Mouse (Mus musculus): ENCODE data around the gene Clcn2.
"Not testable (repeated sequence)": the region's sequence is repeated elsewhere in the genome, so short reads cannot be mapped to it uniquely, and the experiment has no call there.

The Clcn2 gene

DNA sequence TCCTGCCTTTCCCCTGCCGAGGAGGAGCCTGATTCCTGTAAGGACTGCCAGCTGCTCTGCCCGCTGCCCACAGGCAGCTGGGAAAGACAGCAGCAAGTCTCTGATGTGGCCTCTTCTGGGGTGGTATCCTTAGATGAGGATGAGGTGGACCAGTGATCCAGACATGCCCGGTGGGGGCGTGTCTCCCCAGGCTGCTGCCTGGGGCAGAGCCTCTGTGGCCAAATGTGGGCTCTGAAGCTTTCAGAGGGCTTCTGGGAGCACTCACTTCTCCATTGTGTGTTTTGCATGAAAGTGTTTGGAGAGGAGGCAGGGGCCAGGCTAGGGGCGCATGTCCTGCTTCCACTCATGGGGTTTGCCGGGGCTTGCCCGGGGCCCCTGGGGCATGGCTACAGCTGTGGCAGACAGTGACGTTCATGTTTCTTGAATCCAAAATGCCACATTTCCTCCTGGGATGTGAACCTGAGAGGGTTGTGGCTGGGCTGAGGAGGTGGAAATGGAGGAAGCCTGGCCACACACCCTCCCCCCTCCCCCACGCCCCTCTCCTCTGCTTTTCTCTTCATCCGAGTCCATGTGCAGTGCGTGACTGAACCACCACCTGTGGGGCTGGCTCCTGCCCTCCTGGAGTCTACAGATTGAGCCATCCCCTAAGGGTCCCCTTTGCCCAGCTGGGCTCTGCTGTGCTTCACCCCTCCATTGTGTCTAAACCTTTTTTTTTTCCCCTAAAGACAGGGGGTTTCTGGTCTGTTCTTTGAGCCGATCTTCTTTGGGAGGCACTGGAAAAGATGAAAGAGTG lies 15.6 kb downstream of the Clcn2 start:
- no peak for DNase-seq (ENCODE audit: low spot score in 2 of 2)

DNA sequence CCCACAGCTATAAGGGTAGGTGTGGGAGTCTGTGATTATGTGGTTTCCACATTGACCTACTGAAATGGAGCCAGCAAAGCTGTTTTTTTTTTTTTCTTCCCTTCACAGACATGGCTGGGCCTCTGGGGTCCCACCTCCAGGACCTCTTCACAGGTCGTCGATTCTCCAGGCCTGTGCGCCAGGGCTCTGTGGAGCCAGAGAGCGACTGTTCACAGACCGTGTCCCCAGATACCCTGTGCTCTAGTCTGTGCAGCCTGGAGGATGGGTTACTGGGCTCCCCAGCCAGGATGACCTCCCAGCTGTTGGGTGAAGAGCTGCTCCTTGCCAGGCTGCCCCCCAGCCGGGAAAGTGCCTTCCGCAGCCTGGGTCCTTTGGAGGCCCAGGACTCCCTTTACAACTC lies 16.2 kb downstream of the Clcn2 start:
- no peak for DNase-seq (ENCODE audit: low spot score in 2 of 2)

DNA sequence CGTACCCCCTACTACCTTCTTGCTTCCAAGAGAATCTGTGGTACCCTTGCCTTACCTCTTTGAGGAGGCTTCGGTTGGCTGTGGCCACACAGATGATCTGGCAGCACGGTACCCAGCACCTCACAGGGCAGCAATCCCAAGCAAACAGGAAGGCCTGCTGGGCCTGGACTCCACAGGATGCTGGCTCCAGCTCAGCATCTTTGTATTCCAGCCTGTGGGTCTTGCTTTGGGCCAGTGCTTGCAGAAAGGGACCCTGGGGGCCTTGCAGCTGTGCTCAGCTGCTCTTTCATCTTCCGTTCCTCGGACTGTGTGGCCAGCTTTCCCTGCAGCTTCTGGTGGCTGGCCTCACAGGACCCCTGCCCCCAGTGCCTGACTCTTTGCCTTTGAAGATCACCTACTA lies 17.5 kb downstream of the Clcn2 start:
- no peak for DNase-seq (ENCODE audit: low spot score in 2 of 2)

DNA sequence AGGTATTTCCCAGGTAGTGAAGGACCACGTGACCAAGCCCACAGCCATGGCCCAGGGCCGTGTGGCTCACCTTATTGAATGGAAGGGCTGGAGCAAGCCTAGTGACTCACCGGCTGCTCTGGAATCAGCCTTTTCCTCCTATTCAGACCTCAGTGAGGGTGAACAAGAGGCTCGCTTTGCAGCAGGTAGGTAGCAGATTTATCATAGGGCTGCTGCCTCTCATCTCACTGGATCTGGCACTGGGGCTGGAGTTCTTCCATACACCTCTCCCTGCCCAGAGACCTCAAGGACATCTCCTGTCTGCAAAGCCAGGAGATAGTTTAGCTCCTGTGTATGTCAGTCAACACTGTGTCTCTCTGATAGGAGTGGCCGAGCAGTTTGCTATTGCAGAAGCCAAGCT lies 18.3 kb downstream of the Clcn2 start:
- no peak for DNase-seq (ENCODE audit: low spot score in 2 of 2)

DNA sequence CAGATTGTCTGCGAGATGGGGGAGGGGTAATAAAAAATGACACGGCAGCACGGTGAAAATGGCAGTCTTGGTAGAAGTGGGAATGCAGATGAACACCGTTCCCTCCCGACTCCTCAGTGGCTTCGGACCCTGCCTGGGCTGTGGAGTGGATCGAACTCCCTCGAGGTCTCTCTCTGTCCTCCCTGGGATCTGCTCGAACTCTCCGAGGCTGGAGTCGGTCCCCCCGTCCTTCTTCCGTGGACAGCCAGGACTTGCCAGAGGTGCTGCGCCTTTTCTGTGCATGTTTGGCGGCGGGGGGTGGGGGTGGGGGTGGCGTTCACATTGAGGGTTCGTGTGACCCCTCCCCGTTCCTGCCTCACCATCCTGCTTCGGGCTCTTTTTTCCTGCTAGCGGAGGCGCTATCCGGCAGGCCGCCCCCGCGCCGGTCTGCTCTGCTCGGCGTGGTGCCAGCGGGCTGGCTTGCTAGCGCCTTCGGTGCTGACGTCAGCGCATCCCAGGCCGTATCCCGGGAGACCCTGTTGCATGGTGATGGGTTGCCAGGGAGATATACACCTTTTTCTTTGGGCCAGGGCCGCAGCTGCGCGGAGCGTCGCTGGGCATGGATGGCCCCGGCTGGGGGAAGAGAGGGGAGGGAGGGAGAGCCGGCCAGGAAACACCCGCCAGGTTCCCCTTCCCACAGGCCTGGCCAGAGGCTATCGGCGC lies 21.8 kb downstream of the Clcn2 start:
- peak; percentile 97 to 98 for DNase-seq (ENCODE audit: low spot score in 2 of 2)

DNA sequence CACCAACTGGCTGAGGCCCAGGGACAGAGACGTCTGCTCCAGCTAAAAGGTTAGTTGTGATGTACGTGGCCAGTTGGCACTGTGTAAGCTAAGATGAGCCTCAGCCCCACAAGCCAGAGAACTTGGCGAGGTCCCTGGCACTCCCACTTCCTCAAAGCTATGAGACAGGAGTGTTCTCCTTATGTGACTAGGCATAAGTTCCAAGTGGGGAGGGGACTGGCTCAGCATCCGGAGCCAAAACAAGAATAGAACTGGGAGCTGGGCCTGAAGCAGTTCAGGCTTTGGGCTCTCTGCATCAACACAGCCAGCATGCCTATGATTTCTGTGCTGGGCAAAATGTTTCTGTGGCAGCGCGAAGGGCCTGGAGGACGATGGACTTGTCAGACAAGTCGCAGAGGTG lies 22.8 kb downstream of the Clcn2 start:
- peak; percentile 69 to 75 for DNase-seq (ENCODE audit: low spot score in 2 of 2)

DNA sequence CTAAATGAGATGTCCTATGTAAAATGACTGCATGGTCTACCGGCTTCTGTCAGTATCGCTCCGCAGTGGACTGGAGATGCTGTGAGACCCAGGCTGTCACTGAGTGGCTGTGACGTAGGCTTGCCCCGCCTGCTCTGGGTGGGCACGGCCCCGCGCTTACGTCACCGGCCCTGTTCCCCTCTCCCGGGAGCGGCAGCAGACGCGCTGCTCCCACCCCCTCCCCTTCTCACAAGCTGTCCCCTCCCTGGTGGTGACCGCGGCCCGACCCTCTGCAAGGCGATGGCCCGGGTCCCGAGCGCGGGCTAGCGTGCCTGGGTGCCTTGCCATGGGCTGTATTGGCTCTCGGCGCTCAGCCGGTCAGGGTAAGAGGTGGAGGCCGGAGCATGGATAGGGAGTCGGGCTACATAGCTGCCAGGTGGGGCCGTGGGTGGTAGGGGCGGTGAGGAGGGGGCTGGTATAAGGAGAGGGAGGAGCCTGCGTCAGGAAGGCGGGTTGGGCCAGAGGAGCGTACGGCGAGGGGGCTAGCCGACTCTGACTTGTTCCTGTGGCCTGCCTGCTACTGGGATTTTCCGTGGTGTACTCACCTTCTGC lies 24.3 kb downstream of the Clcn2 start, which contains the start of gene Fam131a:
Fam131a (plus strand) TSS at position 131 of the 591 bp plus-strand sequence.
- DNase-seq (ENCODE audit: low spot score in 2 of 2): peak; percentile 90 to 92

DNA sequence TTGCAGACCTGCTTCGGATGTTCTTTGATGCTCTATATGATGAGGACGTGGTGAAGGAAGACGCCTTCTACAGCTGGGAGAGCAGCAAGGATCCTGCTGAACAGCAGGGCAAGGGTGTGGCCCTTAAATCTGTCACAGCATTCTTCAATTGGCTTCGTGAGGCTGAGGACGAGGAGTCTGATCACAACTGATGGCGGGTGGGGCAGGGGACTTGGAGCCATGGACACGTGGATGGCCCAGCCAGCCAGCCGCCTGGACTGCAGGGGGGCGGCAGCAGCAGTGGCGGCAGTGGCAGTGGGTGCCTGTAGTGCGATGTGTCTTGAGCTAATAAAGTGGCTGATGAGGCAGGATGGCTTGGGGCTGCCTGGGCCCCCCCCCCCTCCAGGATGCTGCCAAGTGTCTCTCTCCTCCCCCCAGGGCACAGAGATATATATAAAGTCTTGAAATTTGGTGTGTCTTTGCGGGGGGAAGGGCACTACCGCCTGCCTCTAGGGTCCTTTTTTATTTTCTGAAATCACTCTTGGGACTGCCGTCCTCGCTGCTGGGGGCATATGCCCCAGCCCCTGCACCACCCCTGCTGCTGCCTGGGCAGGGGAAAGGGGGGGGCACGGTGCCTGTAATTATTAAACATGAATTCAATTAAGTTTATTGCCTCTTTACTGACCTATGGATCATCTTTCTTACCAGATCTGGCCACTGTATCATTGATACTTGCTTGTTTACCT lies 25.1 kb downstream of the Clcn2 start:
- peak; percentile 10 to 31 for DNase-seq (ENCODE audit: low spot score in 2 of 2)

DNA sequence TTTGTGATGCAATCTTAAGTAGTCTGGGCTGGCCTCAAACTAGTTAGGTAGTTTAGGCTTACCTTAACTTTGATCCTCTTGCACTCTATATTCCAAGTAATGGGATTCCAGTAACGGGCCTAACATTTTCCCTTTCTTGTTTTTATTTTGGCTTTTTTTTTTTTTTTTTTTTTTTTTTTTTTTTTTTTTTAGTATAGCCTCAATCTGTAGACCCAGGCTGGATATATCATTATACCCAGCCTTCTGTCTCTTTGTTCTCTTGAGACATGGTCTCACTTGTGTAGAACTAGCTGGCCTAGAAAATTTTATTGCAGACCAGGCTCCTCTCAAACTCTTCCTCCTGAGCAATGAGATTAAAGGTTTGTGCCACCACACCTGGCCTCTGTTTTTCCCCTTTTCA lies 25.9 kb downstream of the Clcn2 start:
- no peak for DNase-seq (ENCODE audit: low spot score in 2 of 2)

DNA sequence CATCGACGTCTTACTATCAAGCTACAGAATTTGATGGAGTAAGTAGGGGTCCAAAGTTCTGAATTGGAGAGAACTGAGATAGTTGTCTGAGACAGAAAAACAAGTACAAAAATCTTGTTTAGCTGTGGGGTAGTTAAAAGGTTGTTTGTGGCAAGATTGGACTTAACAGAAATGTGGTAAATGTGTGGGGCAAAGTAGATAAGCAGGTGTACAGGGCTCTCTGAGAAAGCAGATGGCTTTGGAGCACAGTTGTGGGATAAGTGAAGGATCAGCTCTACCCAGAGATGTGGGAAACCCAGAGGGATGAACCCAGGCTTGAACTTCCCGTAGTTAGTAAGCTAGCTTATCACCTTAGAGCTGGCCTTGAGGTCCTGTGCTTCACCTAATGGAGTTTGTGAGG lies 26.8 kb downstream of the Clcn2 start:
- DNase-seq (ENCODE audit: low spot score in 2 of 2): no peak

DNA sequence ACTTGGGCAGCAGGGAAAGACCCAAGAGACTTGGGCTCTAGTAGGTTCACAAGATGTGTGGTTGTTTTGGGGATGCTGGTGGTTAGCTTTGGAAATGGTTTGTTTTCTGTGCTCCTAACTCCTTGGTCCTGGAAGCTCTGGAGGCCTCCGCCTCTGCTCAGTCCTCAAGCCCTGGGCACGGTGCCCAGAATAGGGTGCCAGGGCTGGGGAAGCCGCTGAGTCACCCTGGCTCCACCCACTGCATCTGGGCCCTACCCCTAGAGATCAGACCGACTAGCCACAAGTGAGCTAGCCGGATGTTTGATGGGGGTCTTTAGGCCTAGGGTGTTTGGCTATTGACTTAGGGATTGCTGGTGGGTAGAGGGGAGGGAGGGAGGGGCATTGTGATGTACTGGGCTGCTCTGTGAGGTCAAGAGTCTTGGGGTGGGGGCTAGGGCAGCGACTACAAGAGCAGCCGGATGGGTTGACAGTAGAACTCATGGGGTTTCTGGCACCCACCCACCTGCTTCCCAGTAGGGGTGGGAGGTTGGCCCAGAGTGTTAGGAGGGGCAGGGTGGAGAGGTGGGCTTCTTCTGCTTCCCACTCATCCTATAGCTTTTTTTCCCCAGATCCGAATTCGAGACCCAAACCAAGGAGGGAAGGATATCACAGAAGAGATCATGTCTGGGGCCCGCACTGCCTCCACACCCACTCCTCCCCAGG lies 39.4 kb downstream of the Clcn2 start:
- peak; percentile 39 to 41 for DNase-seq (ENCODE audit: low spot score in 2 of 2)

DNA sequence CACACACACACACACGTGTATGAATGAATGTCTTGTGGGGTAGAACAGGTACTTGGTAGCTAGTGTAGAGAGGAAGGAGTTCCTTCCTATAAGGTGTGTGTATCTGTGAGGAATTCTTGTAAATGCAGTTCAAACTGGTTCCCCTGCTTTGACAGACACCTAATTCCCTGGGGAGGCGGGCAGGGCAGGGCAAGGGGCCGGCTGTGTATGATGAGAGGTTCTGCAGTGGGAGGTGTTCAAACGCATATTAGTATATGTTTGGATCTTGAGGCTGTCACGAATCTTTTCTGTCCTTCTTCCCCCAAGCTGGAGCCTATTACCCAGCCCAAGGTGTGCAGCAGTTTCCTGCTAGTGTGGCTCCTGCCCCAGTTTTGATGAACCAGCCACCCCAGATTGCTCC lies 40.2 kb downstream of the Clcn2 start:
- DNase-seq (ENCODE audit: low spot score in 2 of 2): no peak

DNA sequence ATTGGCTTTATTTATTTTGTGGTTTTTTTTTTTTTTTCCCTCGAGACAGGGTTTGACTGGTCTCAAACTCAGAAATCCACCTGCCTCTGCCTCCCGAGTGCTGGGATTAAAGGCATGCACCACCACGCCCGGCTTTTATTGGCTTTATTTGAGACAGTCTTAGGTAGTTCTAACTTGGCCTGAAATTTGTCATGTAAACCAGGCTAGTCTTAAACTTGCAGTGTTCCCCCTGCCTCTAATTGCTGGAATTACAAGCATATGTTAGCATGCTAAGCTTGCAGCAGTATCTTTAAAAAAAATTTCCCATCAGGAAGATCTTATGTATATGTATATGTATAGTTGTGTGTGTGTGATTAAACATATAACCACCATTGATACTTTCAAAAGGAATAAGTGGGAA lies 40.8 kb downstream of the Clcn2 start:
- DNase-seq (ENCODE audit: low spot score in 2 of 2): no peak

DNA sequence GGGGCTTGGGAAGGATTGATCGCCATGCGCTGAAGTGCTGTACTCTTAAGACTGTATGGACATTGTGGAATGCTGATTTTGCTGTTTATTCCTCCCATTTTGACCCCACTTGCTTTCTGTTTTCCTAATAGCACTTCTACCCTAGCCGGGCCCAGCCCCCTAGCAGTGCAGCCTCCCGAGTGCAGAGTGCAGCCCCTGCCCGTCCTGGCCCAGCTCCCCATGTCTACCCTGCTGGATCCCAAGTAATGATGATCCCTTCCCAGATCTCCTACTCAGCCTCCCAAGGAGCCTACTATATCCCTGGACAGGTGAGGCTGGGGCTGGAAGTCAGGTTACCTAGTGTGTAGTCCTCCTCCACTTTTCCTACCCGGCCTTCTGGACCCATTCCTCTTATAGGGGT lies 42.3 kb downstream of the Clcn2 start:
- no peak for DNase-seq (ENCODE audit: low spot score in 2 of 2)

DNA sequence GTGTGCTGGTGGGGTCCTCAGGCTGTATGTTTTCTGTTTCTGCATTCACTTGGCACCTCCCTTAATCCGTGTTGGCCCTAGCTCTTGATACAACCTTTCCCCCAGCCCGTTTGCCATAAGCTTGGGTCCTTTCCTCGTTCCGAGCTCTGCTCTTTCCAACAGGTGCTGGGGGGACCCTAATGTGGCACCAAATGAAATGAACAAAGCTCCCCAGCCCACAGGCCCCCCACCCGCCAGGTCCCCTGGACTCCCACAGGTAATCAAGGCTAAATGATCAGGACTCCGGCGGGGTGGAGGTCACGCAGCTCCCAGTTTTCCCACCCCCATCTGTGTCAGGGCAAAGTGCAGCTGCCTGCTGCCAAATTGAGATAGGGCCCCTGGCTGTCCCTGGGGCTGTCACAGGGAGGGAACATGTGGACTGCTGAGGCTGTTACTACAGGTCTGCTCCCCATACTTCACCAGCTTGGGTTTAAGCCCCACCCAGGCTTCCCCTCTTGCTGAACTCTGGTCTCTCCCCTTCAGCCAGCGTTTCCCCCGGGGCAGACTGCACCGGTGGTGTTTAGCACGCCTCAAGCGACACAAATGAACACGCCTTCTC lies 43.7 kb downstream of the Clcn2 start:
- DNase-seq (ENCODE audit: low spot score in 2 of 2): no peak

DNA sequence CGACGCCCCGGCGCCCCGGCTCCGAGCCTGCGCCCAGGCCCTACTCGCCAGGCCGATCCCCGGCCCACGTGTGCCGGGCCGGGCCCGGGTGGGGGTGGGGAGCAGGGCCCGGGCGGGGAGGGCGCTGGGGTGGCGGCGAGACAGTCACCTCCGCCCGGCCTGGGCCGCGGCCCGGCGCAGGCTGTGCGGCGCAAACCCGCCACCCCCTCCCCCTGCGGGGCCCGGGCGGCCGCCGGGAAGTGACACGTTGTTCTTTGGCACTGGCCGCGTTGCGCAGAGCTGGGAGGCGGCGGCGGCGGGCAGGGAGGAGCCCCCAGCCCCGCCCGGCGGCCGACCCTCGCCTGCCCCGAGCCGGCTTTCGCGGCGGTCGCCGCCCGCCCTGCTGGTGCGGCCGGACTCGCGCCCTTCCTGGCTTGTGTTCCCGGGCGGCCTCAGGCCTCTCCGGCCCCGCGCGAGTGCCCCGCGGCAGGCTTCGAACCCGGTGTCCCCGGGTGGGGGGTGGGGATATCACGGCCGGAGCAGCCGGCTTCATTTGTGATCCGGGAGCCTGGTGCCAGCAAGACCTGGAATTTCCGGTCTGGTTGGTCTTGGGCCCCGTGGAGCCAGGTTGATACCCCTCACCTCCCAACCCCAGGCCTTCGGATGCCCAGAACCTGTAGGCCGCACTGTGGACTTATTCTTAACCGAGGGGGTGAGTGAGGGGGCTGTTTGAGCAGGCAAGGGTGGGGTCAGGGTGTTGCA lies 44.4 kb downstream of the Clcn2 start:
- peak; percentile 20 to 25 for DNase-seq (ENCODE audit: low spot score in 2 of 2)

DNA sequence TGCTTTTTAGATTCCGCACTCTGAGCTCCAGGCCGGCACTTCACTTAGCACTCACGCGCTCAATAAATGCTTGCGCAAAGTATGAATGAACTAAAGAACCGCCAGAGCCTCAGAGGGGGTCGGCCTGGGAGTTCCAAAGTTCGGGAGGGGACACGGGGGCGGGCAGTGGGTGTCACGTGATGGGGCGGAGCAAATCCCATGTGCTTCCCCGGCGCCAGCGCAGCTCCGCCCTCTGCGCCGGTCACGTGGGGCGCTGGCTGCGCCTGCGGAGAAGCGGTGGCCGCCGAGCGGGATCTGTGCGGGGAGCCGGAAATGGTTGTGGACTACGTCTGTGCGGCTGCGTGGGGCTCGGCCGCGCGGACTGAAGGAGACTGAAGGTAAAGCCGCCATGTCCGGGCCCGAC lies 45.0 kb downstream of the Clcn2 start:
- peak; percentile 94 for DNase-seq (ENCODE audit: low spot score in 2 of 2)

DNA sequence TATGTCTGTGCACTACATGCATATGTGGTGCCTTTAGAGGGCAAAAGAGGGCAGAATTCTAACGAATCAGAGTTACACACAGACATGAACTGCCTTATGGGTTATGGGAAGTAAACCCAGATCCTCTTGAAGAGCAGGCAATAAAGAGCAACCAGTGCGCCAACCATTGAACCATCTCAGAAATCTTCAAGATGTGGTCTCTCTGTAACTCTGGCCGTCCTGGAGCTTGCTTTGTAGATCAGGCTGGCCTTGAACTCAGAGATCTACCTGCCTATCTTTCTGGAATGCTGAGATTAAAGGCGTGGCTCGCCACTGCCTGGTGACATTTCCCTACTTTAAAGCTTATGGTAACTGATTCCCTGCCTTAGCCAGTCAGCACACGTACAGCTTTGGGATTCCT lies 45.7 kb downstream of the Clcn2 start:
- no peak for DNase-seq (ENCODE audit: low spot score in 2 of 2)

DNA sequence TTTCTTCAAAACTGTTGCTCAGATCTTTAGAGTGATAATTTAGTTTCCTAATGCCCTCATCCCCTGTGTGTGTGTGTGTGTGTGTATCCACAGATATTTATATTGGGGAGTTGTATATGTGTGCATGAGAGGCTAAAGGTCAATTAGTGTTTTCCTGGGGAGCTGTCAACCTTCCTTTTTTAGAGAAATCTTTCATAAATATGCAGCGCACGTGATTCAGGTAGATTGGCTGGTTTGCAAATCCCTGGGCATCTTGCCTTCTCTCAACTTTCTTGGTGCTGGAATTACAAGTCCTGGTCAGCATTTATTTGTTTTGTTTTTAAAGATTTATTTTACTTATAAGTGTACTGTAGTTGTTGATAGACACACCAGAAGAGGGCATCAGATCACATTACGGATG lies 47.3 kb downstream of the Clcn2 start:
- no peak for DNase-seq (ENCODE audit: low spot score in 2 of 2)

DNA sequence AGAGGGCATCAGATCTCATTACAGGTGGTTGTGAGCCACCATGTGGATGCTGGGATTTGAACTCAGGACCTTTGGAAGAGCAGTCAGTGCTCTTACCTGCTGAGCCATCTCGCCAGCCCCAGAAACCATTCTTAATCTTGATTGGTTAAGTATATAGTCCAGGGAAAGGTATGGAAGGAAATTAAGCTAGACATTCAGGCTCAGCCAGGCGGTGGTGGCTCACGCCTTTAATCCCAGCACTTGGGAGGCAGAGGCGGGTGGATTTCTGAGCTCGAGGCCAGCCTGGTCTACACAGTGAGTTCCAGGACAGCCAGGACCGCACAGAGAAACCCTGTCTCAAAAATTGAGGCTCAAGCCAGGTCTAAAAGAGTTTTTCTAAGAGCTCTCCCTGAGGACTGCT lies 49.5 kb downstream of the Clcn2 start, which contains the start of gene Eif4g1:
Eif4g1 (plus strand) TSS at position 301 of the 400 bp plus-strand sequence.
- not testable (repeated sequence) for DNase-seq (ENCODE audit: low spot score in 2 of 2)
